Mouse (Mus musculus): ENCODE results near the gene Gm5941.
"Not testable (repeated sequence)": the region's sequence is repeated elsewhere in the genome, so short reads cannot be mapped to it uniquely, and the experiment has no call there.

Gene Gm5941

GRCm38 (mm10) chrX:92489649-92490048 is at the start of gene Gm5941:
TSS of gene Gm5941 (plus strand) at chrX:92489949.
- DNase-seq (ENCODE audit: low spot score in 2 of 2): not testable (repeated sequence)

- DNase-seq (ENCODE audit: low spot score in 2 of 2): no peak
These were observed 29.3 kb upstream of the Gm5941 start for GRCm38 (mm10) chrX:92460496-92460895.

GRCm38 (mm10) chrX:92464773-92465172 is 25.0 kb upstream of the Gm5941 start:
- DNase-seq (ENCODE audit: low spot score in 2 of 2): no peak

GRCm38 (mm10) chrX:92498254-92498653 is 8.5 kb downstream of the Gm5941 start:
- no peak for DNase-seq (ENCODE audit: low spot score in 2 of 2)

- DNase-seq (ENCODE audit: low spot score in 2 of 2): no peak
These were observed 38.1 kb downstream of the Gm5941 start for GRCm38 (mm10) chrX:92527826-92528225.

Data from frontal cortex, postnatal 25 days (tissue).